Comparison of ENCODE assay signal across 8 mouse cellular contexts in the genomic region with DNA sequence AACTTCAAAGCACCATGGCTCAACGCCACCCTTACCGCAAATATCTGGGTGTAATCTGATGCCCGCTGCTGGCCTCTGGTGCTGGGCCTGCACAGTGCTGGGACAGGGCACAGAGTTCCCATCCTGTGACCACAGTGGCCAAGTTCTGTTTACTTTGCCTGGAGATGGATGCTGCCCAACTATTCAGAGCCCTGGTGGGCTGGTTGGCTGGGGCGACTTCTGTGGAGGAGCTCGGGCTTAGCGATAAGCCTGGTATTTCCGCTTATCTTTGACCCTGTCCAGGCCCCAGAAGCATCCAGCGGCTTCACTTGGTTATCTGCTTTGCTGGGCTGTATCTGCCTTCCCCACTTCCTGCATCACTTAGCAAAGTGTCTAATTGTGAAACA. TPM values are rescaled to one million over a fixed set of nuclear protein-coding genes. Genes with fewer than 3 reads are reported as not detected.
DNase-seq lines count a peak whose midpoint lies in the region; ATAC-seq and TF ChIP-seq lines count a peak whose summit lies in the region.

No protein-coding gene starts in this region.

- 0 out of 2 replicates have a peak, but pooled peaks have one; percentile 6 for ATAC-seq in intestine, postnatal 0 days
- peak; percentile 73 for ATAC-seq in lung, embryonic 14.5 days (ENCODE audit: insufficient read depth)

- no peaks in the 10 kb centered on the region for H3K9me3 ChIP-seq in intestine, postnatal 0 days (ENCODE audit: control insufficient read depth)
- no peaks in the 10 kb centered on the region for H3K9me3 ChIP-seq in lung, embryonic 14.5 days (ENCODE audit: low read depth, low read length)

- 21% methylated on average over 8 of the region's 8 CpGs for WGBS in intestine, postnatal 0 days
- WGBS in lung, embryonic 14.5 days = 10% methylated on average over 8 of the region's 8 CpGs

- no peak overlapping the region for H3K9ac ChIP-seq in intestine, postnatal 0 days (ENCODE audit: low read depth, low read length)
- H3K9ac ChIP-seq in lung, embryonic 14.5 days = no peak overlapping the region

- H3K4me2 ChIP-seq in intestine, postnatal 0 days (replicated peaks; ENCODE audit: low read depth) = no peak overlapping the region; the same call in 1 of the 2 replicates
- peak overlapping the region; percentile 20 for H3K4me2 ChIP-seq in lung, embryonic 14.5 days

- no peak for TF ChIP-seq CTCF in gastrocnemius, adult 2 months (IDR thresholded peaks at IDR 0.05)
- TF ChIP-seq CTCF in intestine, postnatal 0 days (IDR thresholded peaks at IDR 0.05; ENCODE audit: low read depth) = no peak
- no peak for TF ChIP-seq CTCF in lung, embryonic 14.5 days (IDR thresholded peaks at IDR 0.05; ENCODE audit: low read depth)

- H3K4me3 ChIP-seq in gastrocnemius, adult 2 months = no peak overlapping the region
- H3K4me3 ChIP-seq in intestine, postnatal 0 days (ENCODE audit: low read depth, low read length) = no peak overlapping the region
- H3K4me3 ChIP-seq in lung, embryonic 14.5 days (ENCODE audit: low read depth, low read length) = no peak overlapping the region

- DNase-seq in adrenal gland, adult (ENCODE audit: inconsistent age in 2 of 2, low spot score in 1 of 2) = peak; percentile 21 to 59
- DNase-seq in adrenal gland, postnatal 4 days (ENCODE audit: low spot score in 2 of 2) = no peak
- DNase-seq in gastrocnemius, adult 2 months = peak; percentile 37
- DNase-seq in lung, embryonic 14.5 days = peak; percentile 42
- peak; percentile 71 for DNase-seq in testis, postnatal 14 days (ENCODE audit: low spot score)
- no peak for DNase-seq in left cerebral cortex, adult 18-20 months (ENCODE audit: low spot score in 2 of 2)
- no peak for DNase-seq in natural killer cell, adult 2 months (ENCODE audit: low spot score in 2 of 2)

- 0 out of 2 replicates have a peak, but pooled peaks cover 4% of the 10 kb centered on the region for H3K4me1 ChIP-seq in intestine, postnatal 0 days (replicated peaks; ENCODE audit: control insufficient read depth, insufficient read depth, low read length)
- peaks cover 17% of the 10 kb centered on the region for H3K4me1 ChIP-seq in lung, embryonic 14.5 days (ENCODE audit: insufficient read depth)

- peak overlapping the region; percentile 35; the same call in 1 of the 2 replicates for H3K27ac ChIP-seq in gastrocnemius, adult 2 months
- H3K27ac ChIP-seq in intestine, postnatal 0 days (ENCODE audit: low read depth, low read length) = peak overlapping the region; percentile 46
- H3K27ac ChIP-seq in lung, embryonic 14.5 days (ENCODE audit: low read depth) = peak overlapping the region; percentile 55

- intact Hi-C loops in gastrocnemius, adult 2 months (cut with DNase I) = no loop called here

- H3K36me3 ChIP-seq in intestine, postnatal 0 days (ENCODE audit: control insufficient read depth, insufficient read depth) = no peaks in the 10 kb centered on the region
- H3K36me3 ChIP-seq in lung, embryonic 14.5 days (ENCODE audit: insufficient read depth) = no peaks in the 10 kb centered on the region

- H3K27me3 ChIP-seq in intestine, postnatal 0 days (replicated peaks; ENCODE audit: control insufficient read depth, insufficient read depth, low read length) = no peaks in the 10 kb centered on the region
- H3K27me3 ChIP-seq in lung, embryonic 14.5 days (ENCODE audit: insufficient read depth, low read length) = no peaks in the 10 kb centered on the region

RNA-seq across cellular contexts. Expression of gene Mylk3, which starts 5.3 kb away (rescaled TPM):
- total RNA-seq in adrenal gland, postnatal 4 days (2021) = 1 to 10 TPM; 1.9 to 3.9 TPM
- 1 to 10 TPM in 1 of 2 experiments, under 1 TPM in 1; 0.54 to 2.7 TPM for total RNA-seq in gastrocnemius, adult 2 months (2021)
- 15.6 and 17.5 TPM in 2 replicates for polyA plus RNA-seq in intestine, postnatal 0 days (2015; fragmentation: Nextera tagmentation; extraction: Ambion mirVana)
- 0.82 and 2.8 TPM in 2 replicates for polyA plus RNA-seq in lung, embryonic 14.5 days (2014; fragmentation: Nextera tagmentation; extraction: Ambion mirVana)
- total RNA-seq in left cerebral cortex, adult 18-20 months (2021) = 1 to 10 TPM; 4.5 to 6.2 TPM

RNA-seq across cellular contexts. Expression of gene 4921524J17Rik, which starts 51.8 kb away (rescaled TPM):
- 10 to 100 TPM; 36.1 to 37.5 TPM for total RNA-seq in adrenal gland, postnatal 4 days (2021)
- 10 to 100 TPM; 12.1 to 14.2 TPM for total RNA-seq in gastrocnemius, adult 2 months (2021)
- polyA plus RNA-seq in intestine, postnatal 0 days (2015; fragmentation: Nextera tagmentation; extraction: Ambion mirVana) = 24.3 and 26.1 TPM in 2 replicates
- 35.0 and 40.0 TPM in 2 replicates for polyA plus RNA-seq in lung, embryonic 14.5 days (2014; fragmentation: Nextera tagmentation; extraction: Ambion mirVana)
- total RNA-seq in left cerebral cortex, adult 18-20 months (2021) = 10 to 100 TPM; 11.4 to 13.2 TPM

Comparison
In these comparisons a context has a peak if more than half of its experiments do, and no peak if none do; other contexts are left out.
1. DNase-seq: peak in adrenal gland, adult (2 of 2), gastrocnemius, adult 2 months (single experiment), lung, embryonic 14.5 days (single experiment) and testis, postnatal 14 days (single experiment); none in adrenal gland, postnatal 4 days (0 of 2), left cerebral cortex, adult 18-20 months (0 of 2) and natural killer cell, adult 2 months (0 of 2).
2. Peak in every context shown above with its lines, with median percentiles within 50 percentile points of each other: H3K27ac ChIP-seq.